Mouse (Mus musculus) midbrain, postnatal 0 days (tissue): ENCODE data around the gene Mgea5. TPM values are rescaled to one million over a fixed set of nuclear protein-coding genes. Genes with fewer than 3 reads are reported as not detected.

Source experiments
- ATAC-seq: fragments of 200-750 bp; cut with Nextera tagmentation; 2 replicates; pipeline ENCODE4 v1.8.0; 2017; ENCODE audit warnings: moderate number of reproducible peaks, mild to moderate bottlenecking, moderate TSS enrichment, moderate library complexity; ENCODE audit not compliant: low FRiP score
- DNase-seq: peaks from one replicate; pipeline ENCODE4 v3.0.0-alpha.2; 2015; ENCODE audit warnings: low spot score
- H3K27ac ChIP-seq: fragments of 300-500 bp; sonication (generic); 2 replicates; pipeline ENCODE4 v1.5.1; 2014; ENCODE audit warnings: low read depth, mild to moderate bottlenecking, low read length, mixed read lengths
- H3K27me3 ChIP-seq: fragments of 300-500 bp; sonication (generic); 2 replicates; pipeline ENCODE4 v1.6.1; 2014; ENCODE audit warnings: low read length, control low read depth, mixed read lengths; ENCODE audit not compliant: insufficient read depth
- H3K36me3 ChIP-seq: fragments of 300-500 bp; sonication (generic); 2 replicates; pipeline ENCODE4 v1.6.1; 2014; ENCODE audit warnings: low read length, control low read depth, mixed read lengths; ENCODE audit not compliant: insufficient read depth
- H3K4me1 ChIP-seq: fragments of 300-500 bp; sonication (generic); 2 replicates; pipeline ENCODE4 v1.6.1; 2014; ENCODE audit warnings: mild to moderate bottlenecking, control low read depth, antibody characterized with exemption, low read length, mixed read lengths; ENCODE audit not compliant: insufficient read depth
- H3K4me2 ChIP-seq: fragments of 300-500 bp; sonication (generic); 2 replicates; pipeline ENCODE4 v1.6.1; 2014; ENCODE audit warnings: low read depth, mild to moderate bottlenecking, low read length, mixed read lengths; ENCODE audit not compliant: poor library complexity, severe bottlenecking
- H3K4me3 ChIP-seq: fragments of 300-500 bp; sonication (generic); 2 replicates; pipeline ENCODE4 v1.5.1; 2014; ENCODE audit warnings: low read depth, mild to moderate bottlenecking, low read length, moderate library complexity
- H3K9ac ChIP-seq: fragments of 300-500 bp; sonication (generic); replicated peaks from 2 replicates; pipeline ENCODE4 v1.6.1; 2014; ENCODE audit warnings: mild to moderate bottlenecking, low read length, moderate library complexity, mixed read lengths; ENCODE audit not compliant: poor library complexity, severe bottlenecking
- H3K9me3 ChIP-seq: fragments of 300-500 bp; sonication (generic); 2 replicates; pipeline ENCODE4 v1.6.1; 2016; ENCODE audit warnings: low read length, control low read depth
- CTCF ChIP-seq: IDR thresholded peaks from 2 replicates; pipeline ENCODE4 v1.5.1; 2016; ENCODE audit warnings: antibody characterized with exemption, mild to moderate bottlenecking
- WGBS: fragments of 180-500 bp; shearing (Covaris S2); extraction: QIAGEN DNeasy Blood & Tissue Kit; methylation state at CpG from one replicate; pipeline ENCODE4 v1.1.7; 2014; 5-methylcytosine and 5-hydroxymethylcytosine counted together
- polyA plus RNA-seq: library from polyadenylated mRNA; unstranded; fragments of >200 nt; fragmentation: Nextera tagmentation; extraction: Ambion mirVana; gene quantifications from 2 replicates; pipeline ENCODE4 v1.2.1, GENCODE M21; 2015
- total RNA-seq: library from RNA; depleted of rRNA; stranded (reverse); fragments of >200 nt; gene quantifications from 2 replicates; pipeline ENCODE4 v1.2.3, GENCODE M21; 2014

The Mgea5 gene
- total and polyA plus RNA-seq, 2 experiments from 2014 or later, result 78.2 to 145 TPM

- no peak overlapping the region for H3K4me3 ChIP-seq
- H3K4me2 ChIP-seq, result no peak overlapping the region
- 56% methylated on average over 3 of the region's 3 CpGs for WGBS
- DNase-seq, result no peak
- H3K27me3 ChIP-seq, result no peaks in the 10 kb centered on the region
- no peak overlapping the region for H3K9ac ChIP-seq
- ATAC-seq, result no peak
- H3K9me3 ChIP-seq, result no peaks in the 10 kb centered on the region
- no peak for TF ChIP-seq CTCF
- no peaks in the 10 kb centered on the region for H3K36me3 ChIP-seq
- peaks cover 7% of the 10 kb centered on the region; the same call in 1 of the 2 replicates for H3K4me1 ChIP-seq
- no peak overlapping the region for H3K27ac ChIP-seq
Observed at GRCm38 (mm10) chr19:45785470-45785869, 1.8 kb upstream of the Mgea5 start.

GRCm38 (mm10) chr19:45783933-45784576 is 418 bp upstream of the Mgea5 start:
- Histone ChIP-seq H3K36me3 (0 out of 2 replicates have a peak, but pooled peaks cover 3% of the 10 kb centered on the region), H3K4me3 (peak overlapping the region; percentile 81; the same call in 1 of the 2 replicates), H3K9ac (no peak overlapping the region), H3K4me1 (peaks cover 12% of the 10 kb centered on the region; the same call in 1 of the 2 replicates), H3K27ac (0 out of 2 replicates have a peak overlapping the region, but pooled peaks have one; percentile 13), H3K4me2 (peak overlapping the region; percentile 44), H3K9me3 (no peaks in the 10 kb centered on the region), H3K27me3 (no peaks in the 10 kb centered on the region)
- 33% methylated on average over 17 of the region's 17 CpGs for WGBS
- no peak for ATAC-seq
- no peak for DNase-seq
- no peak for TF ChIP-seq CTCF

- Histone ChIP-seq H3K4me1 (peaks cover 12% of the 10 kb centered on the region; the same call in 1 of the 2 replicates), H3K27me3 (no peaks in the 10 kb centered on the region), H3K4me3 (peak overlapping the region; percentile 81), H3K9me3 (no peaks in the 10 kb centered on the region), H3K36me3 (0 out of 2 replicates have a peak, but pooled peaks cover 10% of the 10 kb centered on the region), H3K27ac (peak overlapping the region; percentile 99), H3K4me2 (peak overlapping the region; percentile 60), H3K9ac (peak overlapping the region; percentile 96)
- ATAC-seq, result peak; percentile 39
- TF ChIP-seq CTCF, result 0 out of 2 replicates have a peak, but pooled peaks have one; percentile 1
- peak; percentile 66 for DNase-seq
- under 1% methylated on average over 34 of the region's 36 CpGs for WGBS
Observed at GRCm38 (mm10) chr19:45782315-45783001, 1.2 kb downstream of the Mgea5 start.

GRCm38 (mm10) chr19:45781676-45782075 is 2.0 kb downstream of the Mgea5 start:
- no peaks in the 10 kb centered on the region for H3K9me3 ChIP-seq
- H3K27ac ChIP-seq, result no peak overlapping the region
- no peak overlapping the region for H3K9ac ChIP-seq
- DNase-seq (no peak), ATAC-seq (no peak)
- peak overlapping the region; percentile 81 for H3K4me3 ChIP-seq
- WGBS, result 54% methylated on average over 8 of the region's 8 CpGs
- TF ChIP-seq CTCF, result peak; percentile 35
- peaks cover 17% of the 10 kb centered on the region; the same call in 1 of the 2 replicates for H3K36me3 ChIP-seq
- H3K4me2 ChIP-seq, result peak overlapping the region; percentile 60
- no peaks in the 10 kb centered on the region for H3K27me3 ChIP-seq
- peaks cover 12% of the 10 kb centered on the region; the same call in 1 of the 2 replicates for H3K4me1 ChIP-seq

GRCm38 (mm10) chr19:45780350-45780915 is 3.2 kb downstream of the Mgea5 start:
- DNase-seq (no peak), ATAC-seq (no peak)
- H3K4me2 ChIP-seq, result peak overlapping the region; percentile 60
- no peak for TF ChIP-seq CTCF
- no peaks in the 10 kb centered on the region for H3K27me3 ChIP-seq
- no peak overlapping the region for H3K9ac ChIP-seq
- peak overlapping the region; percentile 81; the same call in 1 of the 2 replicates for H3K4me3 ChIP-seq
- no peak overlapping the region for H3K27ac ChIP-seq
- peaks cover 20% of the 10 kb centered on the region; the same call in 1 of the 2 replicates for H3K36me3 ChIP-seq
- 82% methylated on average over 13 of the region's 13 CpGs for WGBS
- H3K4me1 ChIP-seq, result peaks cover 12% of the 10 kb centered on the region; the same call in 1 of the 2 replicates
- H3K9me3 ChIP-seq, result no peaks in the 10 kb centered on the region
